Mouse (Mus musculus) forelimb bud, embryonic 11.5 days (tissue): ENCODE results near the gene Sema4c.
A peak's percentile ranks its signal among the peaks of the same experiment; 100 is the strongest.

Experiments
- DNase-seq: peaks from one replicate; pipeline ENCODE4 v3.0.0-alpha.2; 2012; ENCODE audit warnings: low read depth, low spot score

The Sema4c gene

DNA sequence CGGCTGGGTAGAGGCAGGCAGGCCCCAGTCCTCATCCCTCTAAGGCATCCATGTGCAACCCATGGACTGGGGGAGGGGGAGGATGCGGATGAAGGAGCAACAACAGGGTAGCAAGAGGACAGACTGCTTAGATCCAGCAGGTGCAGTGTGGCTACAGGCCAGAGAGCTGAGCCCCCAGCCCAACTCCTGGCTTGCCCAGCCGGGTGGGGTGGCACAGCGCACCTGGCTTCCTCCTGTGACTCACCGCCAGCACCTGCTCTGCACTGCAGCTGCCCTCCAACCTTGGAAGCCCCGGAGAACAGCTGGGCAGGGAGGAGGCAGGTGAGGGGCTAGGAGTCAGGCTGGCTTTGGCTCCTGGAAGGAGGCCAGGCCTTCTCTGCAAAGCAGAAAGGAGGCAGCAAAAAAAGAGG is 21.8 kb upstream of the Sema4c start:
- peak; percentile 53 for DNase-seq

DNA sequence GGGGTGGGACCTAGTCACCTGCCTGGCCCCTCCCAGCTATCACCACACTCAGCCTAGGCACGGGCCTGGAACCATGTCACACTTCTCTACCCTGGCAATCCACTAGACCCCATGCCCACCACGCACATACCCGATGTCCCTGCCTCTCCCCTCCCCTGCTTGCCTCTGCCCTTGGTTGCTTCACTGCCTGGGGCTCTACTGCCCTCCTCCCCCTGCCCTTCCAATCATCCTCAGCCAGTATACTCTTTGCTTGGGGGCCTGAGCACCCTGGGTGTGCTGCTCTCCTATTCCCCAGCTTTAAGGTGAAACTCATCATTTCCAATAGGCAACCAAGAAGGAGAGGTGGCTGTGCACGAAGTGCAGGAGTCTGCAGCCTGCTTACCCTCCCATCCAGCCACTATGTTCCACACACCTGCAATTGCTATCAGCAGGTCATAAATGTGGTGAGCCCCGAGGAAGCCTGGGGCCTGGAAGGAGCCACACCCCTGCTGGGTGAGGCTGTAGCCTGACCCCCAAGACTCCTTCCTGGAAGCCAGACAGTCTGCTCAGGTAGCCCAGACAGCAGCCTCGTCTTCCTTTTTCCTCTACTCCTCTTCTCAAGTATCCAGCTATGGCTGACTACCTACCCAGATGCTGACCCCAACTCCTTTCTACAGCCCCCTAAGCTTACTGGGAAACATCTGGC is 19.0 kb upstream of the Sema4c start:
- DNase-seq, result no peak

DNA sequence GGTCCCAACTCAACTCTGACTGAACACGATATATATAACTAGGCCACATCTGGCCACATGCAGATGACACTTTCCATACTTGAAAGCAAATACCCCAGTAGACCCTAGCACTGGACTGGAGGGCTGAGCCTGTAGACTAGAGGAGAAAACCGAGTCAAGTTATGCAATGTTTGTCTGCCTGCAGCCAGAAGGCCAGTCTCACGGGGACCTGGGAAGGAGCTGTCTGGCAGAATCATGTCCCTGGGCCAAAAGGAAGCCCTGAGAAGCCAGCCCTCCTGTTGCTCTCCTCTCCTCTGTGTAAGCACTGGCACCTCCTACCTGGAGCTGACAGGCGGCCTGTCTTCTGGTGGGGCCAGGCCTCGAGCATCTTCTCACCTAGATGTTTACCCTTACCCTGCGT is 17.2 kb upstream of the Sema4c start:
- no peak for DNase-seq

DNA sequence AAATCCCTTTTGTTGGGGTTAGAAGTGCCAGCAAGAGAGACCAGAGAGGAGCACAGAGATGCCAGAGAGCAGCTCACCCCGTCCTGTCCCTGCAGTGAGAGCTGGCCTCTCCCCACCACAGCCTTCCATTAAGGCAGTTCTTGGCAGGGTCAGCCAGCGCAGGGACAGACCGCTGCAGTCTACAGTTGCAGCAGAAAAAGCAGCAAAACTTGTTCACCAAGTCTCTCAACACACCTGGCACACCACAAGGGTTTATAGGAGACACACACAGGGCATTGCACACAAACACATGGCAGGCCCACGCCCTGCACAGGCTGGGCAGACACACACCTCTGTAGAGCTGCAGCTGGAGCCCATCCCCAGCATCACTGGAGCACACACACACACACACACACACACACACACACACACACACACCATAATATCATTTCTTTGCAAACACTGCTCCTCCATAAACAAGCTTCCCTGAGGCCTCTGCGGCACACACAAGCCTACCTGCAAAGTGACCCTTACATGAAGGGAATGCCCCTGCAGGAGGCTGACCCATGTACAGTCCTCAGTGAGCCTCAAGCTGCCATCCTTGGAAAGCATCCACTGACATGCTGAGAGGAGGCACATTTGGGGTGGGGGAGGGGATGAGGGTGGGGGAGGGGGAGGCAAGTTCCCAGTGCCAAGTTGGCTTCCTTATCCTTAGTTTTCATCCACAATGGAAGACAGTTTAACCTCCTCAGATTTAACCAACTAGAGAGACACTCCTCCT is 16.2 kb upstream of the Sema4c start:
- DNase-seq, result no peak

DNA sequence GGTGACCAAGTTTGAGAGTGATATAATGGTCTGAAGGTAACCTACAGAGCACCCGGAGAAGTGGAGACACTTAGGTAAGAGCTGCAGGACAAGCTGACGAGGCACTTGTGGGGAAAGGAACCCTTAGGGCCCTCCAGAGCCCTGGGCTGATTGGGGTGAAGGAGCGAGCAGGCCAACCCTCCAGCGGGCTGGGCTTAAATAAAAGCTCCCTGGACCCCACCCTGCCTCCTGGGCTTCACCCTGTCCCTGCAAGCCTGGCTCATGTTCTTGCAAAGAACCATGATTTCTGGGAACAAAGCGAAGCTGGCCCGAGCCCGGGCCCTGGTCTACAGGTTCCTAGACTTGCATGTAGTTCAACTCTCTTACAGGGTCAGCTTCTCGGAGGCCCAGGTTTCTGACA is 15.4 kb upstream of the Sema4c start:
- DNase-seq, result no peak

DNA sequence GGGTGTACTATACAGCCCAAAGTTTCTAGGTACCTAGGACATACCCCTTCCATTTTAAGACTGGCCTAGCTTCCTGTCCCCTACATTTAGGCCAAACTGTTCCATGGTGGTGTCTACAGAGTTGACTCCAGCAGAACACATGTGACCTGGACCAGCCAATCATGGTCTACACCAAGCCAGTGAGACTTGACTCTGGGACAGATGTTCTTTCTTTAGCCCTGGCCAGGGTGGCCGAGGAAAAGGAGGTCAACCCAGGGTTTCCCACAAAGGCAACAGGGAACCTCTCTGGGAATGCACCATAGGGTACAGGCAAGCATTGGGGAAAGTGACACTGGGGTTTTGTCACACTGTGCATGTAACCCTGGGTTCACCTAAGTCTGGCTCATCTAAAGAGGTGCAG is 14.6 kb upstream of the Sema4c start:
- DNase-seq, result no peak

DNA sequence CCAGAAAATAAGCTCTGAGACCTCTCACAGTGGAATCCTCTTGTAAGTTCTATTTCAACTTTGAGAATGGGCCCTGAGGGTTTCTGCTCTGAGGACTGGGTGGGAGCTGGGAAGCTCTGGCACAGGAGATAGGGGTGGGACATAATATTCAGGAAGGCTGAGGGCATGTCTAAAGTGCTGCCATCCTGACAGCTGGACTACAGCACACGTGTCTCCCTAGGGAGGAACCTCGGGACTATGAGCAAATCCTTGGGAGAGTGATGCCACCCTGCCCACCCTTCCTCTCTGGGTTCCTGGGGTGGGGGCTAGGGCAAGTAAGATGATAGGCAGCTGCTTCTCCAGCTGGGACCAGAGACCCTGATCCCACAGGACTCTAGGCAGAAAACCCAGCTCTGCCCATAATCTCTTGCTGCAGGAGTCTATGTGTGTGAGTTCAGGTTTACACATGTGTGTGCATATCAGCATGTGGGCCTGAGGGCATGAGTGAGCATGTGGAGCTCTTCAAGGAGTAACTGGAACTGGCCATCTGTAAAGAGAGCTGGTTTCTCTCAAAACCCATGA is 14.1 kb upstream of the Sema4c start:
- no peak for DNase-seq

DNA sequence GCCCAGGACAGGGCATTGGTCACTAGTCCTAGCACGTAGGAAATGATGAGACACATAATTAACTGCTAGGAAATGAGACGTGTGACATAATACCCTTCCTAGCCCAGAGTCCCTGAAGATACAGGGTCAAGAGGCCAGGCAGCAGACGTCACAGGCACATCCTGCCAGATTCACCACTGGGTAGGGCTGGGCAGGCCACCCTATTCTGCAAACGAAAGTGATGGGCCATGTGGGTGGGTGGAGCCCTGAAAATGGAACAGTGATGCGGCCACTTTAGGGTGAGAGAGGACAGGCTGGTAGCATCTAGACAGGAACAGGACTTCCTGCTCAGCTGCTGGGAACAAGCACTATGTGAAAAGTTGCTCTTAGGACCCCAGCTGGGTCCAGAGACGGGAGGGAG is 13.5 kb upstream of the Sema4c start:
- DNase-seq, result no peak

DNA sequence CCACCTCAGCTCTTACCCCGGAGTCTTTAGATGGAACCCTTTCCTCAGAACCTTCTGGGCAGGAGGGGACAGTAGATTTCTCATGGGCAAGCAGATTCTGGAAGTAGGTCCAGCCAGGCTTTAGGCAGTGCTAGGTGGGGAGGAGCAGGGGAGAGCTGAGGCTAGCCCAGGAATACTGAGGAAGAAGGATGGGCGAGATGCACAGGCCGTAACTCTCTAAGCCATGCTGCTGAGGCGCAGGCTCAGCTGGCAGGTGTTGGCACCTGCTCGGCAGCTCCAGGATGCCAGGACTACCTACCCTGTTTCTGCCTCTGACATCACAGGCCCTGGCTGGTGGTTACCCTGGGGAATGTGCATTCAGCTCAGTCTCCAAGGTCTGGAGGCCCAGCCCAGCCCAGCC is 12.2 kb upstream of the Sema4c start:
- no peak for DNase-seq

DNA sequence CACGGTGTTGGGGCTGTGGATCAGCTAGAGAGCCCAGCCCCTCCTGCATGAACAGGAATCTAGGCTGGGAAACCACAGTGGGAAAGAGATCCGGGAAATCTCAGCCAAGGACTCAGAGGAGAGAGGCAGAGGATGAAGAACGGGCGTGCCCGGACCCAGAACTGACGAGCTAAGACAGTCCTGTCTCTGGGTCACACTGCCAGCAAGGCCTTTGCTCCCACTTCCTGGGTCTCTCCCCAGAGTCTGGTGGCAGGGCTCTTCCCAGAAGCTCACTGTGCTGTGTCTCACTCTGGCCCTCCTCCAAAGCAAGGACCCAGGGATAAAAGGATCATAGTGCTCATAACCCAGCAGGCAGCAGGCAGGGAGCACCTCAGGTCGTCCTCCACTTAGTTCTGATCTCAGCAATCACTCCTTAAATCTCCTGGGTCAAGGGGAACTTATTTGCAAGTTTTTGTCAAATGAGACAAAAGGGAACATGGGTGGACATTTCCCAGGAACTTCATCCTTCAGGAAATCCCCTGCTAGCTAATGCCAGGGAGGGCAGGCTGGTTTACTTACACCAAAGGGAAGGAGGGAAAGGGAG is 11.6 kb upstream of the Sema4c start:
- DNase-seq, result no peak

DNA sequence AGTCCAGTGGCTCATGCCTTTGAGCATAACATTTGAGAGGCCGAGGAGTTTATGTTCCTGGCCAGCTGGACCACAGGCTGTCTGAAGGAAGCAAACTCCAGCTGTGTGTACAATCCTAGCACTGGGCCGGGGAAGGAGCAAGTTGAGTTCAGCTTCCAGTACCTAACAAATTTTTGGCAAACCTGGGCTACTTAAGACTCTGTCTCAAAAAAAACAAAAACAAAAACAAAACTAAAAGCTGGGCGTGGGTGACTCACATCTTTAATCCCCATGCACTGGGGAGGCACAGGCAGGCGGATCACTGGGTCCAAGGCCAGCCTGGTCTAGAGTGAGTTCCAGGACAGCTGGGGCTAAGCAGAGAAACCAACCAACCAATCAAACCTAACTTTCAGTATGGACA is 10.6 kb upstream of the Sema4c start:
- no peak for DNase-seq

DNA sequence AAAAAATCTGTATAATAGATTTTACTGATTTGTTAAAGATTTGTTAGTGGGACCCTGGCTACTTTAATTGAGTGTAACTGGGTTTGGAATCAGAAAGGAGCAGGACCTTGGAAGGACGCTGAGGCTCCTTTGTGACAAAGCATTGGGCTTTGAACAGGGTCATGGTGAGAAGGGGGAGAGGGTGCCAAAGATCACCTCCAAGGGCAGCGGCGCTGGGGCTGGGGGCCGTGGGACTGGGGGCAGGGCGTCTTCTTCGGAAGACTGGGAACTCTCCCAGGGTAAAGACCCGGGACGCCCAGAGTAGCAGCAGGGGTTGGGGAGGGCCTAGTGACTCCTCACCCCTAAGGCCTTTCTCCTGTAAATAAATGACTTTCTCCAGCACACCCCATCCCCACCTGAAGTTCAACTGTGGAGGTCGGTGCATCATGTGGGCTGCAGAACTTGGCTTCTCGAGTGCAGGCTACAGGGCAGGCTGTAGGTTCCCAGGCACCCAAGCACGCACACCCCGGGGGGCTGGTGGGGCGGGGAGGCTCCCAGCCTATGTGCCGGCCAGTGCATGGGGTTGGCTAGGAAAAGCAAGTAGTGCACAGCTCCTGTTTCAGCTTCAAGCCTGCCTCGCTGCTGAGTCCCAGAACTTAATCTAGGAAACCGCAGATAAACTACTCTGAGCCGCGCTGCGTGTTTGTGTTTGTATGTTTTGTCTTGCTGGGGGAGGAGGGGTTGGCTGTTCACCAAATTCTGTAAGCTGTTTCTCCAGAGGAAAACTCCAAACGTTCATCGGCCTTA is 9.9 kb upstream of the Sema4c start:
- no peak for DNase-seq

DNA sequence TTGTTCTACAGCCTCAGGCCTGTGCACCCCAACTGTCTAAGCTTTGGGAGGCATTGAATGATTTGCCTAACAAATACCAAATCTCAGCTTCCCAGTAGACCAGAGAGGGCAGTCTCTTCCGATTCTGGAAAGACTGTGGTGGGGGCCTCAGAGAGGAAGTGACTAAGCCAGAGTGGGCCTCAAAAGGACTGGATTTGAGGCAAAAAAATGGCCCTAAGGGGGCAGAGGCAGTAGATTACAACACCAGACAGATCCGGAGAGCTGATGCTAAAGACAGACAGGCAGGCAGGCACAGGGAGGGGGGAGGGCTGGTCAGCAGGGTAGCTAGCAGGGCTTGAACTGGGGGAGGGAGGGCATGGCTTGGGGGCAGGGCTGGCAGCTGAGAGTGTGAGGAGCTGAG is 8.3 kb upstream of the Sema4c start:
- no peak for DNase-seq

DNA sequence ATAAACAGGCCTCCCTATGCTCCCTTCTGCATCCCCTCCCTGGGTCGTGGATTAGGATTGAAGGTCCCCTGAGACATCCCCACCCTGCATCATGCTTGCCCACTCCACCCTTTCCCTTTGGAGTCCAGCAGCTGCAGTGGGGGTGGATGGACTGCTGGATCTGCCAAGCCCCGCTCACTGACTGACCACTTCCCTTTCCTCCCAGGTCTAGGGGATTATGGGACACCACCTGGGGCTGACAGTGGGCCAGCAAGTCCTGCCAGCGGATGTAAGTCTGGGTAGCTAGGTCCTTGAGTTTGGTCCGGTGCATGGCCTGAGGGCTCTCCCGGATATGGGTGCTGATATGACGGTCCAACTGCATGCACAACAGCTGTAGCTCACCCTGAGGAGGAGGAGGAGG is 6.0 kb upstream of the Sema4c start:
- DNase-seq, result no peak

DNA sequence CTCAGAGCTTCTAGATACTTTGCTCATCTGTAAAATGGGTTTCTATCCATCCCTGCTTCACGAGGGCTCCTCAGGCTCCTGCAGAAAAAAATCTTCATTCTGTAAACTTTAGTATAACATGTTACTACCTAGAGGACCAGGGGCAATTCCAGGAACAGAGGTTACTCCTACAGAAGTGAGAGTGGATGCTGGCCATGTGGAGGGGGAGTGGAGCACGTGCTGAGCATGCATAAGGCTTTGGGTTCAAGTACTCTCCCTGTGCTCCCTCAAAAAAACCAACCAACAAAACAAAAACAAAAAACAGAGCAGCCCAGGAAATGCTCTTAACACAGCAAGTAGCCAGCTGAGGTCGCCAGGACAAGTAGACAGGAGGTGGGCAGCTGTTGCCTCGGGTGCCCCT is 5.5 kb upstream of the Sema4c start:
- DNase-seq, result no peak

DNA sequence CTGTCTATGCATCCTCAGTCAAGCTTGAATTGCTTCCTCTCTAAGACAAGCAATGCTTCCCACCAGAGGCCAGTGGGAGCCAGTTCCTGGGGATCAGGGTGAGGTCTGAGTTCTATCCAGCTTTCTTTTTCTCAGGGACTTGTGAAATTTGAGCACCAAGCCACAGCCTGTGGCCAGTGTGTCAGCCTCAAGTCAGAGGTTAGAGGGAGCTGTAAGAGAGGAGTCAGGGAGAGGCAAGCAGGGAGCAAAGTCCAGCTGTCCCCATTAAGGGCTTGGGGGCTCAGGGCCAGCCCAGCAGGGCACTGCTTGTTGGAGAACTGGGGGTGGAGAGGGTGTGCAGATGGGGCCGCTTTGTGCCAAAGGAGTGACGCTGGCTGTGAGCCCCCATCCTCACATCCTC is 5.0 kb upstream of the Sema4c start:
- DNase-seq, result no peak

DNA sequence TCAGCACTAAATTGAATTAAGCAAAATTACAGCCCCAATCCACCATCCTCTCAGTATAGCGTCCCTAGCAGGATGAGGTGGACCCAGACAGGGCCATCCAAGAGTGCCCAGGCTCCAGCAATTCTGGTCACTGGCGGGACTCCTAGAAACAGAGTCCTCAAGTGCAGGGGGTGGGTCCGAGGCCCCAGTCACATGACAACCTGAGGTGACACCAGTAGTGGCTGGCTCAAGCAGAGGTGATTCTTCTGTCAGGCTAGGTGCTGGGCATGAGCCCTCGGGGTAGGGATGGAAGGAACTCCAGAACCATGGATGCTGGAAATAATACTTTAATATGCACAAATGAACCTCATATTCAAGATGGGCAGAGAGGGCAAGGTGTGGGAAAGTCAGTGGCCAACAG is 4.2 kb upstream of the Sema4c start:
- no peak for DNase-seq

DNA sequence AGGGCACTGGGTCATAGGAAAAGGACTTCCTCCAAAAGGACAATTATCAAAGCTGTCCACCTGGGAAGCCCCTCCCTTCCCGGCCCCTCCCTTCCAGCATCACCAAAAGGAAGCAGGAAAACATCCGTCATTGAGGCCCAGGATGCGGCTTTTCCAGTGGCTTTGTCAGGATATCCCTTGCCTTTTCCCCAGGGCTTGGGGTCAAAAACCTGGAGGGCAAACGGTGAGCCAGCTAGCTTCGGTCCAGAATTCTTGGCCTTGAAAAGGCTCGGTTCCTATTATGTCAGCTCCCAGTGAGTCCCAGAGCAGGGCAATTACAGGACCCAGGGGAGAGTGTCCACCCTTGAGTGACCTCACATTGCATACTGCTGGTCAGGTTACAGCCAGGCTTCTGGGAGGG is 2.8 kb upstream of the Sema4c start:
- no peak for DNase-seq

DNA sequence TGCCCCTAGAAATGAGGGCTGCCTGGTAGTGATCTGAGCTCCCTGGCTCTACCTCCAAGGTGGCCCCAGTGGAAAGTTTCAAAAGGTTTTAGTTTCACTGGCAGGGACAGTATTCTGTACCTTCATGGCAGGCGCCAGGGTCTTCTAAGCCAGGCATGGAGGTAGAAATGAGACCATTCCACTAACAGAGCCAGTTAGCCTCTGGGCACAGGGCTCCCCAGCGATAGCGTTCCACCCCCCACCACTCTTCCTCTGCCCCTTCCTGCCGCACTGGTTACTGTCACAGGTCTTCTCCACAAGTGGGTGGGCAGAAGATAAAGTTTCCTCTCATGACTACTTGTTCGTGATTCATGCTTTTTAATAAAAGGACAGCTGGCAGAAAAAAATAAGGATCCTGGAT is 1.7 kb upstream of the Sema4c start:
- no peak for DNase-seq

DNA sequence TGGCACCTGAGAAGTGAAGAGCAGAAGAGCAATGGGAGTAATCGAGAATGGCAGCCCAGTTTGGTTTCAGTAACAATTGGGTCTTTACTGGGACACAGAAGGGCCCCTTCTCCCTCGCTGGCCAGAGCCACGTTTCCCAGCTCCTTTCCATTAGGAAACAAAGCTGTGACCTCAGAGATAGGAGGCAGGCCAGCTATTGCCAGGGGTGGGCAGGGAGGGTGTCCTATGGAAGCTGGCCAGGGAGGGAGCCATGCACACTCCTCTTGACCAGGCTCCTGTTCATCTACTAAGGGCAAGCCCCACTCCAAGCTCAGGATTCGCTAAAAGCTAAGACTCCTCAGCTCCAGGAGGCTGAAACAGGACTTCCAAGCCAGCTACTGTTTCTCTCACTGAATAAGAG is 1.1 kb upstream of the Sema4c start:
- no peak for DNase-seq

DNA sequence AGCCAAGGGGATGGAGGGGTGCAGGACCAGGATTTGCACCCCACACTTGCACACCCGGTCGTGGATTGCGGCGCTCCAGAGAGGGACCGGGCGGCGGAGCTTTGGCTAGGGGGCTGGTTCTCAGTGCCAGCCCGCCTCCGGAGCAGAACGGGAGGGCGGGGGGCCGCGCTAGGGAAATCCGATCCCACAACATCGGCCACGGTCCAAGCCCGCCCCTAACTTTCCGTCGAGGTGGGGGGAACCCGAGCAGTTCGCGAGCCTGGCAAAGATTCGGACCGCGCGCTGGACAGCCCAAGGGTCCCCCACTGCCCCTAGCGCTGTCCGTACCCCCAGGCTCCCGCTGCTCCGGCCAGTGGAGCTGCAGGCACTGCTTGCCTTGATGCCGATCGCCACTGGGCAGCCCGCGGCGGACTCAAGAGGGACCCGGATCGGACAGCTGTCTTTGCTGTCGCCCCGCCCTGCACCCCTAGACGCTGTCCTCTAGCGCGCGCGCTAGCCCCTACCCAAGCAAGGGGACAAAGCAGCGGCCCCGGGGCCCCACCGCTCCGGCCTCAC is 615 bp downstream of the Sema4c start:
- no peak for DNase-seq
